Comparison of ENCODE assay signal across 24 mouse cellular contexts in the genomic region with DNA sequence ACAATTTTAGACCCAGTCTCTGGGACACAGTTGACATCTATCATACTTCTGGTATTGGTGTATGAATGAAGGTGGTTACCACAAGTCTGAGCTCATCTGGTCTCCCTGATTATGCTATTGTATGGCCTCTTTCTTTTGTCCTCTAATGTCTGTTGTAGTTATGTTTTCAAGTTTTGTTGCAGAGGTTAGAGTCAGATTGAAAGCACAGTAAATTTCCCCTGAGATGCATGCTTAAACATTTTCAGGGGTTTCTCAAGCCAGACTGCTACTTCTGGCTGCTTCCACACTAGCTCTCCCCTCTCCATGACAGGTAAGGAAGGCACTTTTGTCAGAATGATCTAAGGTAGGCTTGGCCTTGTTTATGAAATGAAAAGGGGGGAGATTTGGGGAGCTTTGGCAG. TPM values are rescaled to one million over a fixed set of nuclear protein-coding genes. Genes with fewer than 3 reads are reported as not detected.
DNase-seq lines count a peak whose midpoint lies in the region; TF ChIP-seq lines count a peak whose summit lies in the region.
"Had no signal": no experiment of that assay in that cellular context is flagged by ENCODE, and none has a peak within 500 bp of the region (broad histone marks: within the 10 kb centered on the region; RNA-seq: fewer than 3 reads in every experiment).

No protein-coding gene starts in this region.

- no peaks in the 10 kb centered on the region for H3K79me2 ChIP-seq in CH12.LX (replicated peaks; ENCODE audit: control insufficient read depth, extremely low read depth, insufficient read depth, poor library complexity, severe bottlenecking)

- TF ChIP-seq EP300 in CH12.LX (IDR thresholded peaks at IDR 0.05; ENCODE audit: low read length): peak; percentile 60; the same call in 1 of the 2 replicates

- no peak overlapping the region for H3K4me3 ChIP-seq in CH12.LX (replicated peaks in 1 of 3; ENCODE audit: low read depth in 2 of 3, low read length in 2 of 3, poor library complexity in 1 of 3)
- H3K4me3 ChIP-seq in hindbrain, embryonic 10.5 days: no peak overlapping the region

- no peak for TF ChIP-seq POLR2A in CH12.LX (IDR thresholded peaks at IDR 0.05; ENCODE audit: low read depth, low read length)

- H3K36me3 ChIP-seq in CH12.LX (replicated peaks in 1 of 2; ENCODE audit: control insufficient read depth in 1 of 2, insufficient read depth in 1 of 2, low read length in 1 of 2): no peaks in the 10 kb centered on the region
- H3K36me3 ChIP-seq in hindbrain, embryonic 10.5 days: no peaks in the 10 kb centered on the region
- H3K36me3 ChIP-seq: G1E had no signal

- H3K4me2 ChIP-seq in CH12.LX (ENCODE audit: insufficient read depth, low read depth, poor library complexity, severe bottlenecking): peak overlapping the region; percentile 17

- no peak overlapping the region for H3K27ac ChIP-seq in CH12.LX (ENCODE audit: insufficient read depth, low read depth)
- H3K27ac ChIP-seq in hindbrain, embryonic 10.5 days: no peak overlapping the region

- no peak for TF ChIP-seq CTCF in CH12.LX (conservative IDR thresholded peaks at IDR 0.05 in 1 of 2, IDR thresholded peaks at IDR 0.05 in 1 of 2; ENCODE audit: low read depth in 2 of 2, low read length in 2 of 2)

- no peak for TF ChIP-seq RAD21 in CH12.LX (IDR thresholded peaks at IDR 0.05; ENCODE audit: low read depth, low read length)

- dilution Hi-C loops in CH12.LX (cut with MboI; ENCODE audit: extremely low pct_ligation_motif_present, extremely low pct_unique_long_range_greater_than_20kb, low sequenced_read_pairs): no loop called here

- H3K27me3 ChIP-seq in CH12.LX (replicated peaks): no peaks in the 10 kb centered on the region
- no peaks in the 10 kb centered on the region for H3K27me3 ChIP-seq in hindbrain, embryonic 10.5 days (ENCODE audit: insufficient read depth, poor library complexity, severe bottlenecking)
- H3K27me3 ChIP-seq: Patski had no signal

- H3K9ac ChIP-seq in CH12.LX (ENCODE audit: insufficient read depth, low read depth): 0 out of 2 replicates have a peak overlapping the region, but pooled peaks have one; percentile 5

- DNase-seq in CH12.LX (ENCODE audit: extremely low read depth): peak; percentile 32
- DNase-seq in hindbrain, embryonic 10.5 days (ENCODE audit: low spot score): no peak
- DNase-seq: adrenal gland, adult 2 months; adrenal gland, adult 8-10 months; adrenal gland, postnatal 10 days; adrenal gland, postnatal 14 days; adrenal gland, postnatal 25 days; adrenal gland, postnatal 36 days; B cell, adult 2 months; cerebellum, adult 11 months; cerebellum, adult 11-12 months; cerebellum, adult 18-20 months; cerebellum, adult 2 months; cerebellum, adult 8-10 months had no signal

- peaks cover 2 to 17% of the 10 kb centered on the region in 2 experiments; a peak in 3 of 4 replicates for H3K4me1 ChIP-seq in CH12.LX (ENCODE audit: control insufficient read depth in 1 of 2, insufficient read depth in 2 of 2)
- no peaks in the 10 kb centered on the region for H3K4me1 ChIP-seq in hindbrain, embryonic 10.5 days (replicated peaks)

- H3K9me3 ChIP-seq in CH12.LX (replicated peaks; ENCODE audit: low read length): no peaks in the 10 kb centered on the region
- H3K9me3 ChIP-seq in hindbrain, embryonic 10.5 days: no peaks in the 10 kb centered on the region
- H3K9me3 ChIP-seq: G1E had no signal

- in situ Hi-C loops in CH12.LX (cut with MboI; ENCODE audit: low pct_ligation_motif_present, low pct_unique_long_range_greater_than_20kb, low sequenced_read_pairs): no loop called here

TF ChIP-seq in CH12.LX, 34 proteins besides CTCF, POLR2A, EP300 and RAD21:
- peak; percentile 51; the same call in 1 of the 2 replicates for TF ChIP-seq JUND (conservative IDR thresholded peaks at IDR 0.05; ENCODE audit: low read depth, low read length)
- peak; percentile 44; the same call in 1 of the 2 replicates for TF ChIP-seq ETS1 (conservative IDR thresholded peaks at IDR 0.05; ENCODE audit: low read depth, low read length)
- peak; percentile 56 for TF ChIP-seq TCF12 (IDR thresholded peaks at IDR 0.05; ENCODE audit: low read depth, low read length)
- peak; percentile 35; the same call in 1 of the 2 replicates for TF ChIP-seq MEF2A (IDR thresholded peaks at IDR 0.05; ENCODE audit: borderline replicate concordance, low read depth, low read length)
- no peak for TF ChIP-seq ZKSCAN1 (IDR thresholded peaks at IDR 0.05; ENCODE audit: borderline replicate concordance, low read depth, low read length)
- TF ChIP-seq JUN (IDR thresholded peaks at IDR 0.05; ENCODE audit: insufficient read depth, low read depth, low read length): peak; percentile 37; the same call in 1 of the 2 replicates
- no peak for TF ChIP-seq MYC (IDR thresholded peaks at IDR 0.05; ENCODE audit: low read depth, low read length)
- no peak for TF ChIP-seq MAZ (IDR thresholded peaks at IDR 0.05; ENCODE audit: low read depth, low read length)
- peak; percentile 92 for TF ChIP-seq IRF4 (IDR thresholded peaks at IDR 0.05; ENCODE audit: low read depth, low read length)
- no peak; the same call in 1 of the 2 replicates for TF ChIP-seq RCOR1 (conservative IDR thresholded peaks at IDR 0.05; ENCODE audit: low read depth, low read length)
- TF ChIP-seq BHLHE40 (IDR thresholded peaks at IDR 0.05; ENCODE audit: low read depth, low read length): 0 out of 2 replicates have a peak, but pooled peaks have one; percentile 23

RNA-seq across cellular contexts. Expression of a gene that starts 16.6 kb away (rescaled TPM):
- 0.13 TPM in 1 of 2 replicates, not detected in the other for total RNA-seq in CH12.LX (2012; rRNA removed)
- 0.04 TPM in 1 of 2 replicates, not detected in the other for total RNA-seq in CH12.LX (2014; rRNA removed)
- polyA plus RNA-seq in CH12.LX (2012; ENCODE audit: insufficient read length, low read depth): not detected in 2 replicates
- polyA plus RNA-seq in hindbrain, embryonic 10.5 days (2016; fragmentation: Nextera tagmentation; extraction: Ambion mirVana): not detected in 2 replicates
- total RNA-seq: adrenal gland, adult 18-20 months; adrenal gland, adult 2 months; adrenal gland, adult 8-10 months; adrenal gland, postnatal 10 days; adrenal gland, postnatal 14 days; adrenal gland, postnatal 25 days; adrenal gland, postnatal 36 days; adrenal gland, postnatal 4 days; ES-E14; MEL had no signal
- polyA plus RNA-seq: activated CD4-positive, CD25-positive, alpha-beta regulatory T cell, adult 4 months; adrenal gland, adult 2 months; brain, embryonic 14.5 days; C2C12; CD4-positive, CD25-positive, alpha-beta regulatory T cell, adult 4 months; cerebellum, adult 2 months; G1E; Patski had no signal

RNA-seq across cellular contexts. Expression of a gene that starts 50.0 kb away (rescaled TPM):
- total RNA-seq in CH12.LX (2012; rRNA removed): not detected in 2 replicates
- total RNA-seq in CH12.LX (2014; rRNA removed): not detected in 2 replicates
- not detected in 2 replicates for polyA plus RNA-seq in CH12.LX (2012; ENCODE audit: insufficient read length, low read depth)
- polyA plus RNA-seq in hindbrain, embryonic 10.5 days (2016; fragmentation: Nextera tagmentation; extraction: Ambion mirVana): 0.02 TPM in 1 of 2 replicates, not detected in the other
- total RNA-seq: adrenal gland, adult 18-20 months; adrenal gland, adult 2 months; adrenal gland, postnatal 14 days; ES-E14; MEL had no signal
- polyA plus RNA-seq: adrenal gland, adult 2 months; brain, embryonic 14.5 days; C2C12; CD4-positive, CD25-positive, alpha-beta regulatory T cell, adult 4 months; cerebellum, adult 2 months; G1E; Patski had no signal
